Mouse (Mus musculus): ENCODE data around the gene Slc25a26.

GRCm38 (mm10) chr6:94507921-94508320 is 7.8 kb downstream of the Slc25a26 start:
- no peak for TF ChIP-seq POLR2A (IDR thresholded peaks at IDR 0.05; ENCODE audit: borderline replicate concordance, extremely low read depth, insufficient read depth, insufficient read length, poor library complexity, severe bottlenecking)
- TF ChIP-seq CTCF (IDR thresholded peaks at IDR 0.05; ENCODE audit: borderline replicate concordance, extremely low read depth, insufficient read depth, insufficient read length), result no peak
